Mouse (Mus musculus): ENCODE measurements at regions not wholly inside any gene's neighbourhood (a gene's known extent, or its start where the extent isn't known, plus 50 kb on each side); places are given as distances from the start of the nearest gene placed in this dataset.
A peak's percentile ranks its signal among the peaks of the same experiment; 100 is the strongest.

GRCm38 (mm10) chr12:54126306-54126705 is 77.4 kb downstream of the Egln3 start:
- H3K27ac ChIP-seq (ENCODE audit: insufficient read depth, low read depth) = no peak overlapping the region
- dilution Hi-C loops (cut with MboI; ENCODE audit: extremely low pct_ligation_motif_present, extremely low pct_unique_long_range_greater_than_20kb, low sequenced_read_pairs) = no loop called here
- no peaks in the 10 kb centered on the region for H3K79me2 ChIP-seq (replicated peaks; ENCODE audit: control insufficient read depth, extremely low read depth, insufficient read depth, poor library complexity, severe bottlenecking)
- peaks cover 2 to 9% of the 10 kb centered on the region in 2 experiments; a peak in 2 of 4 replicates for H3K4me1 ChIP-seq (ENCODE audit: control insufficient read depth in 1 of 2, insufficient read depth in 2 of 2)
- H3K4me3 ChIP-seq (replicated peaks in 1 of 3; ENCODE audit: low read depth in 2 of 3, low read length in 2 of 3, poor library complexity in 1 of 3) = no peak overlapping the region
- no peaks in the 10 kb centered on the region for H3K9me3 ChIP-seq (replicated peaks; ENCODE audit: low read length)
- peak overlapping the region; percentile 15; the same call in 1 of the 2 replicates for H3K4me2 ChIP-seq (ENCODE audit: insufficient read depth, low read depth, poor library complexity, severe bottlenecking)
- in situ Hi-C loops (cut with MboI; ENCODE audit: low pct_ligation_motif_present, low pct_unique_long_range_greater_than_20kb, low sequenced_read_pairs) = no loop called here
- H3K27me3 ChIP-seq (replicated peaks) = no peaks in the 10 kb centered on the region
- H3K36me3 ChIP-seq (replicated peaks in 1 of 2; ENCODE audit: control insufficient read depth in 1 of 2, insufficient read depth in 1 of 2, low read length in 1 of 2) = no peaks in the 10 kb centered on the region
- no peak for DNase-seq (ENCODE audit: extremely low read depth)
- TF ChIP-seq ZKSCAN1 (IDR thresholded peaks at IDR 0.05; ENCODE audit: borderline replicate concordance, low read depth, low read length) = no peak
- no peak for TF ChIP-seq CHD2 (IDR thresholded peaks at IDR 0.05; ENCODE audit: low read length)
- TF ChIP-seq USF1 (IDR thresholded peaks at IDR 0.05; ENCODE audit: low read depth, low read length) = no peak
- TF ChIP-seq RAD21 (IDR thresholded peaks at IDR 0.05; ENCODE audit: low read depth, low read length) = no peak
- TF ChIP-seq ZMIZ1 (IDR thresholded peaks at IDR 0.05; ENCODE audit: low read depth, low read length) = no peak
- no peak for TF ChIP-seq CTCF (conservative IDR thresholded peaks at IDR 0.05 in 1 of 2, IDR thresholded peaks at IDR 0.05 in 1 of 2; ENCODE audit: low read depth in 2 of 2, low read length in 2 of 2)
- no peak for TF ChIP-seq KAT2A (IDR thresholded peaks at IDR 0.05; ENCODE audit: insufficient replicate concordance, low read length)
- TF ChIP-seq RCOR1 (conservative IDR thresholded peaks at IDR 0.05; ENCODE audit: low read depth, low read length) = no peak
- no peak for TF ChIP-seq JUN (IDR thresholded peaks at IDR 0.05; ENCODE audit: insufficient read depth, low read depth, low read length)
- no peak overlapping the region for H3K9ac ChIP-seq (ENCODE audit: insufficient read depth, low read depth)
